ENCODE assay signal across 10 mouse cellular contexts in genomic region chr19:10231016-10231415, GRCm38 (mm10). TPM values are rescaled to one million over a fixed set of nuclear protein-coding genes. Genes with fewer than 3 reads are reported as not detected.
DNase-seq lines count a peak whose midpoint lies in the region; ATAC-seq and TF ChIP-seq lines count a peak whose summit lies in the region.
"Had no signal": no experiment of that assay in that cellular context is flagged by ENCODE, and none has a peak within 500 bp of the region (broad histone marks: within the 10 kb centered on the region; RNA-seq: fewer than 3 reads in every experiment).

No protein-coding gene starts in this region.

- TF ChIP-seq CTCF in lung, embryonic 14.5 days (IDR thresholded peaks at IDR 0.05; ENCODE audit: low read depth): no peak
- TF ChIP-seq CTCF in lung, adult 2 months (IDR thresholded peaks at IDR 0.05; ENCODE audit: insufficient read depth, low read length): no peak

- no peaks in the 10 kb centered on the region for H3K27me3 ChIP-seq in lung, embryonic 14.5 days (ENCODE audit: insufficient read depth, low read length)
- H3K27me3 ChIP-seq in embryonic facial prominence, embryonic 12.5 days: 0 out of 2 replicates have a peak, but pooled peaks cover 5% of the 10 kb centered on the region
- H3K27me3 ChIP-seq in limb, embryonic 10.5 days (ENCODE audit: low read depth, poor library complexity, severe bottlenecking): 0 out of 2 replicates have a peak, but pooled peaks cover 4% of the 10 kb centered on the region

- H3K9me3 ChIP-seq in lung, embryonic 14.5 days (ENCODE audit: low read depth, low read length): no peaks in the 10 kb centered on the region
- H3K9me3 ChIP-seq in embryonic facial prominence, embryonic 12.5 days: no peaks in the 10 kb centered on the region
- no peaks in the 10 kb centered on the region for H3K9me3 ChIP-seq in limb, embryonic 10.5 days (replicated peaks)
- H3K9me3 ChIP-seq: midbrain, embryonic 12.5 days had no signal

- H3K4me1 ChIP-seq in lung, embryonic 14.5 days (ENCODE audit: insufficient read depth): peaks cover 4% of the 10 kb centered on the region; the same call in 1 of the 2 replicates
- H3K4me1 ChIP-seq in lung, adult 2 months (ENCODE audit: control insufficient read depth, insufficient read depth, low read length): no peaks in the 10 kb centered on the region
- H3K4me1 ChIP-seq in embryonic facial prominence, embryonic 12.5 days: peaks cover 16% of the 10 kb centered on the region
- peaks cover 49% of the 10 kb centered on the region for H3K4me1 ChIP-seq in limb, embryonic 10.5 days

- H3K4me3 ChIP-seq in lung, embryonic 14.5 days (ENCODE audit: low read depth, low read length): no peak overlapping the region
- H3K4me3 ChIP-seq in lung, adult 2 months (replicated peaks; ENCODE audit: extremely low read depth, low read depth, low read length): no peak overlapping the region
- H3K4me3 ChIP-seq in embryonic facial prominence, embryonic 12.5 days: no peak overlapping the region
- H3K4me3 ChIP-seq in limb, embryonic 10.5 days: peak overlapping the region; percentile 24
- H3K4me3 ChIP-seq: midbrain, embryonic 12.5 days had no signal

- no peak for TF ChIP-seq POLR2A in lung, adult 2 months (IDR thresholded peaks at IDR 0.05; ENCODE audit: borderline replicate concordance, extremely low read depth, low read depth, low read length)

- ATAC-seq in lung, embryonic 14.5 days (ENCODE audit: insufficient read depth): peak; percentile 60
- ATAC-seq in embryonic facial prominence, embryonic 12.5 days (ENCODE audit: insufficient number of reproducible peaks, insufficient read depth, low FRiP score, low TSS enrichment): no peak

- no peak overlapping the region for H3K4me2 ChIP-seq in lung, embryonic 14.5 days
- no peak overlapping the region for H3K4me2 ChIP-seq in embryonic facial prominence, embryonic 12.5 days (replicated peaks)
- H3K4me2 ChIP-seq: midbrain, embryonic 12.5 days had no signal

- H3K36me3 ChIP-seq in lung, embryonic 14.5 days (ENCODE audit: insufficient read depth): 0 out of 2 replicates have a peak, but pooled peaks cover 9% of the 10 kb centered on the region
- H3K36me3 ChIP-seq in embryonic facial prominence, embryonic 12.5 days: no peaks in the 10 kb centered on the region
- H3K36me3 ChIP-seq in limb, embryonic 10.5 days: peaks cover 9% of the 10 kb centered on the region
- H3K36me3 ChIP-seq: midbrain, embryonic 12.5 days had no signal

- no peak overlapping the region; the same call in 1 of the 2 replicates for H3K27ac ChIP-seq in lung, embryonic 14.5 days (ENCODE audit: low read depth)
- peak overlapping the region; percentile 30; the same call in 1 of the 2 replicates for H3K27ac ChIP-seq in embryonic facial prominence, embryonic 12.5 days
- peak overlapping the region; percentile 79 for H3K27ac ChIP-seq in limb, embryonic 10.5 days
- H3K27ac ChIP-seq: midbrain, embryonic 12.5 days had no signal

- H3K9ac ChIP-seq in lung, embryonic 14.5 days: no peak overlapping the region
- peak overlapping the region; percentile 24; the same call in 1 of the 2 replicates for H3K9ac ChIP-seq in embryonic facial prominence, embryonic 12.5 days
- H3K9ac ChIP-seq: midbrain, embryonic 12.5 days had no signal

- 19% methylated on average over 7 of the region's 7 CpGs for WGBS in lung, embryonic 14.5 days
- 32% methylated on average over 7 of the region's 7 CpGs for WGBS in lung, adult 2 months
- 1% methylated on average over 7 of the region's 7 CpGs for WGBS in embryonic facial prominence, embryonic 12.5 days
- 4% methylated on average over 7 of the region's 7 CpGs for WGBS in limb, embryonic 10.5 days

- peak; percentile 67 for DNase-seq in lung, embryonic 14.5 days
- DNase-seq in lung, adult 2 months: no peak
- DNase-seq in embryo, embryonic 10 days (ENCODE audit: low spot score): peak; percentile 73
- DNase-seq in limb, embryonic 10.5 days (ENCODE audit: low spot score): peak; percentile 64
- no peak for DNase-seq in testis, postnatal 10 days (ENCODE audit: low spot score)
- DNase-seq in cerebellum, adult 11 months: no peak
- DNase-seq in thymus, postnatal 0 days (ENCODE audit: low spot score): no peak
- DNase-seq: cerebellum, postnatal 25 days had no signal

RNA-seq across cellular contexts. Expression of gene Myrf, which starts 9.5 kb away (rescaled TPM):
- 14.1 TPM in 2 replicates for polyA plus RNA-seq in lung, embryonic 14.5 days (2014; fragmentation: Nextera tagmentation; extraction: Ambion mirVana)
- 54.8 and 62.8 TPM in 2 replicates for polyA plus RNA-seq in lung, adult 2 months (2012; rRNA removed)
- 1.9 and 2.5 TPM in 2 replicates for polyA plus RNA-seq in embryonic facial prominence, embryonic 12.5 days (2016; fragmentation: Nextera tagmentation; extraction: Ambion mirVana)
- 6.8 and 8.4 TPM in 2 replicates for polyA plus RNA-seq in limb, embryonic 10.5 days (2016; fragmentation: Nextera tagmentation; extraction: Ambion mirVana)
- 0.03 and 0.12 TPM in 2 replicates for polyA plus RNA-seq in thymus, postnatal 0 days (2015; fragmentation: Nextera tagmentation; extraction: Ambion mirVana)

RNA-seq across cellular contexts. Expression of gene Fen1, which starts 27.0 kb away (rescaled TPM):
- polyA plus RNA-seq in lung, embryonic 14.5 days (2014; fragmentation: Nextera tagmentation; extraction: Ambion mirVana): 113 and 114 TPM in 2 replicates
- 4.8 and 6.6 TPM in 2 replicates for polyA plus RNA-seq in lung, adult 2 months (2012; rRNA removed)
- polyA plus RNA-seq in embryonic facial prominence, embryonic 12.5 days (2016; fragmentation: Nextera tagmentation; extraction: Ambion mirVana): 90.1 and 95.5 TPM in 2 replicates
- 188 and 204 TPM in 2 replicates for polyA plus RNA-seq in limb, embryonic 10.5 days (2016; fragmentation: Nextera tagmentation; extraction: Ambion mirVana)
- 127 and 136 TPM in 2 replicates for polyA plus RNA-seq in thymus, postnatal 0 days (2015; fragmentation: Nextera tagmentation; extraction: Ambion mirVana)

RNA-seq across cellular contexts. Expression of gene Tmem258, which starts 27.2 kb away (rescaled TPM):
- polyA plus RNA-seq in lung, embryonic 14.5 days (2014; fragmentation: Nextera tagmentation; extraction: Ambion mirVana): 449 and 486 TPM in 2 replicates
- polyA plus RNA-seq in lung, adult 2 months (2012; rRNA removed): 70.0 and 74.4 TPM in 2 replicates
- 389 and 410 TPM in 2 replicates for polyA plus RNA-seq in embryonic facial prominence, embryonic 12.5 days (2016; fragmentation: Nextera tagmentation; extraction: Ambion mirVana)
- 420 and 432 TPM in 2 replicates for polyA plus RNA-seq in limb, embryonic 10.5 days (2016; fragmentation: Nextera tagmentation; extraction: Ambion mirVana)
- polyA plus RNA-seq in thymus, postnatal 0 days (2015; fragmentation: Nextera tagmentation; extraction: Ambion mirVana): 563 and 614 TPM in 2 replicates

RNA-seq across cellular contexts. Expression of gene Fads1, which starts 48.3 kb away (rescaled TPM):
- 112 and 117 TPM in 2 replicates for polyA plus RNA-seq in lung, embryonic 14.5 days (2014; fragmentation: Nextera tagmentation; extraction: Ambion mirVana)
- 80.2 and 117 TPM in 2 replicates for polyA plus RNA-seq in lung, adult 2 months (2012; rRNA removed)
- polyA plus RNA-seq in embryonic facial prominence, embryonic 12.5 days (2016; fragmentation: Nextera tagmentation; extraction: Ambion mirVana): 139 and 144 TPM in 2 replicates
- 142 and 155 TPM in 2 replicates for polyA plus RNA-seq in limb, embryonic 10.5 days (2016; fragmentation: Nextera tagmentation; extraction: Ambion mirVana)
- 29.0 and 29.2 TPM in 2 replicates for polyA plus RNA-seq in thymus, postnatal 0 days (2015; fragmentation: Nextera tagmentation; extraction: Ambion mirVana)

Comparison
In these comparisons a context has a peak if more than half of its experiments do, and no peak if none do; other contexts are left out.
1. DNase-seq: peak in lung, embryonic 14.5 days (single experiment), embryo, embryonic 10 days (single experiment) and limb, embryonic 10.5 days (single experiment); none in lung, adult 2 months (single experiment), testis, postnatal 10 days (single experiment), cerebellum, adult 11 months (single experiment) and thymus, postnatal 0 days (single experiment).
2. RNA of gene Fen1, which starts 27.0 kb away (polyA plus RNA-seq): 188 to 204 TPM in limb, embryonic 10.5 days, 127 to 136 TPM in thymus, postnatal 0 days, 113 to 114 TPM in lung, embryonic 14.5 days and 90.1 to 95.5 TPM in embryonic facial prominence, embryonic 12.5 days; 4.8 to 6.6 TPM in lung, adult 2 months; every median in the first group is over 10 times any median in the second.